Mouse (Mus musculus) brain, embryonic 18.5 days (tissue): ENCODE measurements around the gene Gm340.

Source experiments
- DNase-seq: peaks from one replicate; pipeline ENCODE4 v3.0.0-alpha.2; 2012; ENCODE audit warnings: low read depth, low spot score

Gm340 gene

GRCm38 (mm10) chr19:41613325-41614087 lies 31.3 kb downstream of the Gm340 start:
- no peak for DNase-seq

GRCm38 (mm10) chr19:41615606-41616224 lies 33.5 kb downstream of the Gm340 start:
- no peak for DNase-seq

DNA sequence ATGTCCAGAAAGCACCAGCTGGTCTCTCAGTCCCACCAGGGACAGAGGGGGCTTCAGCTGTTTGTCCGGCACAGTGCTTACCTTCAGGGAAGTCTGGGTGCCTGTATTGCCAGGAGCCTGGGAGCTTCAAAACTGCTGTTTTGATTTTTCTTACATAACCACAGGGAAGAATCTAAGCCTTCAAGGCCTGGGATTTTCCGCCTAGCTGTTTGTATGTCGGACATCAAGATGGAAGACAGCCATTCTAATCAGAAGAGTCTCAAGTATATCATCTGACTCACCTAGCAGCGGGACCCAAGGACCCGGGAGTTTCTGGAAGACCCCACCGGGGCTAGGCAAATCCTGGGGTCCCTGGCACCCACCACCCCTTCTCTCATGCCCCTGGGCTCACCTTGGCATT lies 34.1 kb downstream of the Gm340 start:
- no peak for DNase-seq

DNA sequence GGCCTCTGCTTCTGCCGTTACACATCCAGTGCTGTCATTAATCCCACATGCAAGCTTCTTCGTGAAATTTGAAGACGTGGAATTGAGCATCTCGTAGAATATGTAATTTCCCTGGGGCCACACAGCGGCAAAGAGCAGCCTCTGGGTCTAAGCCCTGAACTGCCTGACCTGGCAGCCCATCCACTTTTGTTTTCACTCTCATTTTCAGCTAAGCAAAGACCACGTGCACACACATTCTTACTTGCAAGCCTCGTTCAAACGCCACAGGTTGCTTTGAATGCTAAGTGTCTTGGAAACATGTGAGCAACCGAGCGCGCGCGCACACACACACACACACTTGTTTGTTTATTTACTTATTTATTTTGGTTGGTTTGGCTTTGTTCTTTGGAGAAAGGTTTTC lies 34.9 kb downstream of the Gm340 start:
- DNase-seq, result no peak

GRCm38 (mm10) chr19:41618153-41618657 lies 36.0 kb downstream of the Gm340 start:
- no peak for DNase-seq

DNA sequence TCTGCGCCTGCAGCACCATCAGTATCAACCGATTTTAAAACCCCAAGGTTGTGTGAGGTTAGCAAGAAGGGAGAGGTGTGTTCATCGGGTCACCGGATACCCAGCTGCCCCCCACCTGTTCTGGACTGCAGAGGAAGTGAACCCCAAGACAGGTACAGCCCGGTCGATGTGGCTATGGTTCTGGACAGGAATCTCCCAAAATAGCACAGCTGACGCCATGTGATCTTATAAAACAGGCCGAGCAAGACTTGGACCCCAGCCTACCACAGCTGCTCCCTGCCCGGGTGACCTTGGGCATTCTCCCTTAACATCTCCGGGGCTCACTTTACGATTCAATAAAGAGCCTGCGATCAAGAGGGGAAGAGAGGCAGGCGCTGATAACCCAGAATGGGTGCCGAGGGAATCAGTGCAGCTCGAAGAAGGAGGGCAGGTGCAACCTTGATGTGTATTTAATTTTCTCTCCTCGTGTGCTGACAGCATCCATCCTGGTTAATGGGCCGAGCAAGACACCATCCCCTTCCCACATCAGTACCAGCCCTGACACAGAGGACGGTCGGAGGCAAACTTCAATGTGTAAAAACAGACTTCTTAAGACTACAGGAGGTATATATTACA lies 36.7 kb downstream of the Gm340 start:
- no peak for DNase-seq

- no peak for DNase-seq
Observed at GRCm38 (mm10) chr19:41620366-41621092, 38.4 kb downstream of the Gm340 start.

- no peak for DNase-seq
Observed at GRCm38 (mm10) chr19:41628970-41629369, 46.8 kb downstream of the Gm340 start.

DNA sequence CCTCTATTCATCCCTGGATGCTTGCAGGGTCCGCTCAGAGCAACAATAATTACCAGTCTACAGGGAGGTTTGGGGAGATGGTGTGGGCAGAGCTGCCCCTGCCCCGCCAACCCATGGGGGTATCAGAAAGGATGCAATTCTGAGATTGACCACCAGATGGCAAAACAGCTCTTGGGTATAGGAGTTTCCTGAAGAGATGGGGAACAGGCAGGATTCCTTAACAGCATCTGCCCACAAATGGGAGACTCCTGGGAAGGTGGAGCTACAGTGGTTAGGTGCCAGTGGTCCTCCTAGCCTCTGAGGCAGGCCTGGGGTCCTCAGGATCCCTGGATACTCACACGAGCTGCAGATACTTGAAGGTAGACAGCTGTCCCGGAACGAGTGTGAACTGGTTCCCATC lies 47.4 kb downstream of the Gm340 start:
- no peak for DNase-seq

- DNase-seq, result no peak
Observed at GRCm38 (mm10) chr19:41634099-41634498, 51.9 kb downstream of the Gm340 start.

GRCm38 (mm10) chr19:41634999-41635398 lies 52.8 kb downstream of the Gm340 start:
- no peak for DNase-seq
